Mouse (Mus musculus) gastrocnemius, postnatal 4 days (tissue): ENCODE measurements around the gene Olfr847. TPM values are rescaled to one million over a fixed set of nuclear protein-coding genes. Genes with fewer than 3 reads are reported as not detected.

Source experiments
- DNase-seq, 2 experiments: peaks; one replicate each; pipeline ENCODE4 v3.0.0; 2021 to 2022; ENCODE audit warnings: low spot score in 2 of 2, mixed read lengths in 2 of 2
- long read RNA-seq, 2 experiments: library from polyadenylated mRNA; stranded (forward); transcript quantifications; one replicate each; pipeline ENCODE4 v2.0.0; 2021
- total RNA-seq, 2 experiments: library from RNA; stranded (reverse); gene quantifications; 2 replicates each; pipeline ENCODE4 v1.2.3; 2021

The Olfr847 gene
- total RNA-seq = not detected
- long read RNA-seq, experiment 1 = 0 reads
- long read RNA-seq, experiment 2 = 0 reads

GRCm38 (mm10) chr9:19378569-19378968 lies at the start of gene Olfr847:
TSS of gene Olfr847 (minus strand) at chr9:19378669.
- no peak for DNase-seq

DNA sequence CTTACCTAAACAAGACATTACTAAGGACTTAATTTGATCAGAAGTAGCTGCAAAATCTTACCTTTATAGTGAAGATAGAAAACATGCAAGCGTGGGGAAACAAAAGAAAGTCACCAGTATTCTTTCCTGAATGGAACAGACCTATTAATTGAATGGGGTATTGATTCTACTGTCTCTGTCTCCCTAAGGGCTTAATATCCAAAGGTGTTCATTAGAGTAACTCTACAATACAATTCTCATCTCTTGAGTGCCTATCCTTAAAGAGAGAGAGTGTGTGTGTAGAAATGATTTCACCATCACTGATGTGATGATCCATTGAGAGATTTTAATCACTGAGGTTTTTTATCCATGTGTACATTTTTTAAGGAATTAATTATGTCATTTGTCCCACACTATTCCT lies 14.6 kb downstream of the Olfr847 start, which contains the start of gene Olfr846:
TSS of gene Olfr846 (minus strand) at position 101 of the 400 bp plus-strand sequence.
- no peak for DNase-seq

GRCm38 (mm10) chr9:19336157-19336556 lies 42.3 kb downstream of the Olfr847 start, which contains the start of gene Olfr845:
TSS of gene Olfr845 (plus strand) at chr9:19336457.
- DNase-seq = no peak

Other genes starting within 250 kb of the Olfr847 start
- not detected for gene Olfr837, start 242.4 kb downstream of the Olfr847 start, total RNA-seq
- under 1 TPM; 0.02 to 0.03 TPM for gene Olfr839-ps1, start 201.4 kb downstream of the Olfr847 start, total RNA-seq
- not detected for gene Olfr843, start 126.7 kb downstream of the Olfr847 start, total RNA-seq
- gene Olfr844, start 62.3 kb downstream of the Olfr847 start, total RNA-seq = not detected
- gene Olfr845, start 42.2 kb downstream of the Olfr847 start, total RNA-seq = not detected
- gene Olfr846, start 14.7 kb downstream of the Olfr847 start, total RNA-seq = not detected
- not detected for gene Olfr849, start 61.6 kb upstream of the Olfr847 start, total RNA-seq
- not detected for gene Olfr850, start 99.6 kb upstream of the Olfr847 start, total RNA-seq
- gene Olfr851, start 114.6 kb upstream of the Olfr847 start, total RNA-seq = not detected
- not detected for gene Olfr853, start 162.4 kb upstream of the Olfr847 start, total RNA-seq
- gene Olfr854, start 188.7 kb upstream of the Olfr847 start, total RNA-seq = not detected
- not detected for gene Olfr855, start 203.9 kb upstream of the Olfr847 start, total RNA-seq
- gene Zfp317, start 243.4 kb upstream of the Olfr847 start, total RNA-seq = 10 to 100 TPM; 12.5 to 15.6 TPM